Mouse (Mus musculus) limb, embryonic 15.5 days (tissue): Measurements from ENCODE around the gene Col25a1. TPM values are rescaled to one million over a fixed set of nuclear protein-coding genes. Genes with fewer than 3 reads are reported as not detected.
A peak's percentile ranks its signal among the peaks of the same experiment; 100 is the strongest.

ENCODE experiments used
- ATAC-seq: fragments of 200-750 bp; cut with Nextera tagmentation; 2 replicates; pipeline ENCODE4 v1.8.0; 2017; ENCODE audit warnings: low read depth, moderate TSS enrichment; ENCODE audit not compliant: insufficient number of reproducible peaks, low FRiP score, low TSS enrichment
- H3K27ac ChIP-seq: fragments of 300-500 bp; sonication (generic); 2 replicates; pipeline ENCODE4 v1.5.1; 2015; ENCODE audit warnings: moderate library complexity, mild to moderate bottlenecking, inconsistent platforms
- H3K27me3 ChIP-seq: fragments of 300-500 bp; sonication (generic); 2 replicates; pipeline ENCODE4 v1.6.1; 2015; ENCODE audit warnings: inconsistent platforms
- H3K36me3 ChIP-seq: fragments of 300-500 bp; sonication (generic); 2 replicates; pipeline ENCODE4 v1.6.1; 2015; ENCODE audit warnings: inconsistent platforms
- H3K4me1 ChIP-seq: fragments of 300-500 bp; sonication (generic); 2 replicates; pipeline ENCODE4 v1.6.1; 2015; ENCODE audit warnings: inconsistent platforms
- H3K4me2 ChIP-seq: fragments of 300-500 bp; sonication (generic); 2 replicates; pipeline ENCODE4 v1.6.1; 2015; ENCODE audit warnings: mild to moderate bottlenecking, inconsistent platforms
- H3K4me3 ChIP-seq: fragments of 300-500 bp; sonication (generic); 2 replicates; pipeline ENCODE4 v1.5.1; 2015; ENCODE audit warnings: mild to moderate bottlenecking, inconsistent platforms
- H3K9ac ChIP-seq: fragments of 300-500 bp; sonication (generic); 2 replicates; pipeline ENCODE4 v1.6.1; 2015; ENCODE audit warnings: inconsistent platforms
- H3K9me3 ChIP-seq: fragments of 300-500 bp; sonication (generic); 2 replicates; pipeline ENCODE4 v1.6.1; 2016; ENCODE audit warnings: inconsistent platforms
- WGBS: fragments of 180-500 bp; shearing (Covaris S2); methylation state at CpG from one replicate; pipeline ENCODE4 v1.1.7; 2015; 5-methylcytosine and 5-hydroxymethylcytosine counted together
- polyA plus RNA-seq: library from polyadenylated mRNA; unstranded; fragments of >200 nt; fragmentation: Nextera tagmentation; extraction: Ambion mirVana; gene quantifications from 2 replicates; pipeline ENCODE4 v1.2.1, GENCODE M21; 2015

The Col25a1 gene
- polyA plus RNA-seq, 1 experiment from 2014 or later: 7.5 TPM

DNA sequence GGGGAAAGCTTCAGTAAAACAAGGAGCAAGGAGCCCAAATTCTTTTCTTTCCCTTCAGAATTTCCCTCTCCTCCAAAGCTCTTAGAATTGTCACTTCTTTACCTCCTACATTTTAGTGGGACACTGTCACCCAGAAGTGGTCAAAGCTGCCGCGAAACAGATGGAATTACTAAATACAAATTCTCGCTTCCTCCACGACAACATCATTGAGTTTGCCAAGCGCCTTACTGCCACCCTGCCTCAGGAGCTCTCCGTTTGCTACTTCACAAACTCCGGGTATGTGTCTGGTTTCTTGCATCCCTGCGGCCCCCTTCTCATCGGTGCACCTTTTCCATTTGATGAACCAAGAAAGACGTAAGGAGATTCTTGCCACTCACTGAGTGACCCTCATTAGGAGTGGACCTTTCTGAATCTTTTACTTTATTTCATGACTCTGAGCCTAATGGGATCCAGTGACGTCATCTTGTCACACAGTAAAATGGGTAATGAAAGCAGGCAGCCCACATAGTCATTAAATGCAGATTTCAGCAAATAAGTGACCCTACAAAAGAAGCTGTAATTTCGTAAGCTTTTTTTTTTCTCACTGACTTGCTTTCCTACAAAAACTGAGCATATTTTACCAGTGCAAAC lies 489.3 kb downstream of the Col25a1 start:
- Histone ChIP-seq H3K36me3 (no peaks in the 10 kb centered on the region), H3K4me3 (no peak overlapping the region), H3K27ac (no peak overlapping the region), H3K4me2 (no peak overlapping the region), H3K9me3 (no peaks in the 10 kb centered on the region), H3K9ac (no peak overlapping the region), H3K4me1 (peaks cover 11% of the 10 kb centered on the region), H3K27me3 (no peaks in the 10 kb centered on the region)
- ATAC-seq: no peak
- 37% methylated on average over 12 of the region's 12 CpGs for WGBS

GRCm38 (mm10) chr3:130628358-130628757 lies 497.1 kb downstream of the Col25a1 start:
- 90% methylated on average over 5 of the region's 5 CpGs for WGBS

GRCm38 (mm10) chr3:130633859-130634258 lies 502.6 kb downstream of the Col25a1 start:
- Histone ChIP-seq H3K4me1 (no peaks in the 10 kb centered on the region), H3K9me3 (no peaks in the 10 kb centered on the region), H3K4me3 (no peak overlapping the region), H3K27me3 (no peaks in the 10 kb centered on the region), H3K27ac (no peak overlapping the region), H3K9ac (no peak overlapping the region), H3K4me2 (no peak overlapping the region), H3K36me3 (no peaks in the 10 kb centered on the region)
- 67% methylated on average over 5 of the region's 5 CpGs for WGBS
- ATAC-seq: no peak

More at GRCm38 (mm10) chr3:130628358-130628757, 497.1 kb downstream of the Col25a1 start:
- no peaks in the 10 kb centered on the region for H3K36me3 ChIP-seq
- no peak overlapping the region for H3K4me2 ChIP-seq
- no peak for ATAC-seq
- H3K9ac ChIP-seq: no peak overlapping the region
- no peak overlapping the region for H3K4me3 ChIP-seq
- no peaks in the 10 kb centered on the region for H3K4me1 ChIP-seq
- no peaks in the 10 kb centered on the region for H3K9me3 ChIP-seq
- no peaks in the 10 kb centered on the region for H3K27me3 ChIP-seq
- H3K27ac ChIP-seq: no peak overlapping the region

DNA sequence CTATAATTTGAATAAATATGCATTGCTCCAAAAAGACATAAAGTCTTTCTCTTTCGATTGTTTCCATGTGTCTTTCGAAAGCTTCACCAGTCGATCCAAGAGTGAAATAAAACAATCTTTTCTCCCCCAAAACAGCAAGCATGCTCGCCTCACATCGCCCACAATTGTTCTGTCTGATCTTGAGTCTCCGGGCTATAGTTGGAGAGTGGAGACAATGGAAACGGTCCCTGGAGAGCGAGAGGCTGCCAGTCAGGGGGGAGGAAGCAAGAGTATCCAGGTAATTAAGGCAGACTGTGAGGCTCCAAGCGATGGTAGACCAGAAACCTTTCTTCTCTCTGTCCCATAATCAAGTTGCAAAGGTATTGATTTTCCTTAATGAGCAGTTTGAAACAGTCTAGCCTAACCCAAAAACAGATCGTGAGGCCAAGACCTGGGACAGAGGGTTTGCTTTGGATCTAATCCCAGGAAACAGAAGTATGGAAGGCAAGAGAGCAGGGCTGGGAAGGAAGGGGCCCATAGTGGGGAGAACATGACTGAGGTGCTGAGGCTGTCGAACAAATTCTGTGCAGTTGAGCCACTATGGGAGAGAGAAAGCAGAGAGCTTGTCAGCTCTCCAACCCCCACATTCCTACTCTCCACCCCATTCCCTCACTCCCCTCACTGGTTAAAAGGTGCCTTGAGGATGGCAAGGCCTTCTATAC lies 515.0 kb downstream of the Col25a1 start:
- H3K27me3 ChIP-seq: no peaks in the 10 kb centered on the region
- ATAC-seq: peak; percentile 69
- H3K4me3 ChIP-seq: no peak overlapping the region
- peak overlapping the region; percentile 71 for H3K27ac ChIP-seq
- H3K9ac ChIP-seq: no peak overlapping the region
- H3K36me3 ChIP-seq: no peaks in the 10 kb centered on the region
- peaks cover 22% of the 10 kb centered on the region; the same call in 1 of the 2 replicates for H3K4me1 ChIP-seq
- H3K4me2 ChIP-seq: no peak overlapping the region
- no peaks in the 10 kb centered on the region for H3K9me3 ChIP-seq
- whole genome bisulfite sequencing: 57% methylated on average over 11 of the region's 11 CpGs

Other genes with a start within 250 kb of the Col25a1 start
- gene Casp6, start 230.1 kb upstream of the Col25a1 start, polyA plus RNA-seq: 54.2 and 58.2 TPM in 2 replicates
- 7.3 and 9.3 TPM in 2 replicates for gene Mcub, start 161.3 kb upstream of the Col25a1 start, polyA plus RNA-seq
- 29.8 and 30.0 TPM in 2 replicates for gene Sec24b, start 69.9 kb upstream of the Col25a1 start, polyA plus RNA-seq